Mouse (Mus musculus) lung, embryonic 15.5 days (tissue): ENCODE measurements around the gene Slc30a9. TPM values are rescaled to one million over a fixed set of nuclear protein-coding genes. Genes with fewer than 3 reads are reported as not detected.

Experiments used
- ATAC-seq: fragments of 200-750 bp; cut with Nextera tagmentation; 2 replicates; pipeline ENCODE4 v1.8.0; 2017; ENCODE audit warnings: moderate number of reproducible peaks, borderline replicate concordance; ENCODE audit not compliant: low FRiP score, low TSS enrichment; ENCODE audit errors: extremely low read depth
- H3K27ac ChIP-seq: fragments of 300-500 bp; sonication (generic); 2 replicates; pipeline ENCODE4 v1.5.1; 2015; ENCODE audit warnings: moderate library complexity, mild to moderate bottlenecking, inconsistent platforms
- H3K27me3 ChIP-seq: fragments of 300-500 bp; sonication (generic); 2 replicates; pipeline ENCODE4 v1.6.1; 2015; ENCODE audit warnings: inconsistent platforms
- H3K36me3 ChIP-seq: fragments of 300-500 bp; sonication (generic); 2 replicates; pipeline ENCODE4 v1.6.1; 2015; ENCODE audit warnings: inconsistent platforms
- H3K4me1 ChIP-seq: fragments of 300-500 bp; sonication (generic); 2 replicates; pipeline ENCODE4 v1.6.1; 2015; ENCODE audit warnings: inconsistent platforms
- H3K4me2 ChIP-seq: fragments of 300-500 bp; sonication (generic); 2 replicates; pipeline ENCODE4 v1.6.1; 2015; ENCODE audit warnings: inconsistent platforms, mild to moderate bottlenecking, moderate library complexity
- H3K4me3 ChIP-seq: fragments of 300-500 bp; sonication (generic); 2 replicates; pipeline ENCODE4 v1.5.1; 2015; ENCODE audit warnings: mild to moderate bottlenecking, inconsistent platforms
- H3K9ac ChIP-seq: fragments of 300-500 bp; sonication (generic); 2 replicates; pipeline ENCODE4 v1.6.1; 2015; ENCODE audit warnings: inconsistent platforms
- H3K9me3 ChIP-seq: fragments of 300-500 bp; sonication (generic); 2 replicates; pipeline ENCODE4 v1.6.1; 2016; ENCODE audit warnings: inconsistent platforms
- WGBS: fragments of 180-500 bp; shearing (Covaris S2); methylation state at CpG from one replicate; pipeline ENCODE4 v1.1.7; 2015; 5-methylcytosine and 5-hydroxymethylcytosine counted together
- polyA plus RNA-seq: library from polyadenylated mRNA; unstranded; fragments of >200 nt; fragmentation: Nextera tagmentation; extraction: Ambion mirVana; gene quantifications from 2 replicates; pipeline ENCODE4 v1.2.1, GENCODE M21; 2015

The Slc30a9 gene
- polyA plus RNA-seq, 1 experiment from 2014 or later: 81.1 TPM

DNA sequence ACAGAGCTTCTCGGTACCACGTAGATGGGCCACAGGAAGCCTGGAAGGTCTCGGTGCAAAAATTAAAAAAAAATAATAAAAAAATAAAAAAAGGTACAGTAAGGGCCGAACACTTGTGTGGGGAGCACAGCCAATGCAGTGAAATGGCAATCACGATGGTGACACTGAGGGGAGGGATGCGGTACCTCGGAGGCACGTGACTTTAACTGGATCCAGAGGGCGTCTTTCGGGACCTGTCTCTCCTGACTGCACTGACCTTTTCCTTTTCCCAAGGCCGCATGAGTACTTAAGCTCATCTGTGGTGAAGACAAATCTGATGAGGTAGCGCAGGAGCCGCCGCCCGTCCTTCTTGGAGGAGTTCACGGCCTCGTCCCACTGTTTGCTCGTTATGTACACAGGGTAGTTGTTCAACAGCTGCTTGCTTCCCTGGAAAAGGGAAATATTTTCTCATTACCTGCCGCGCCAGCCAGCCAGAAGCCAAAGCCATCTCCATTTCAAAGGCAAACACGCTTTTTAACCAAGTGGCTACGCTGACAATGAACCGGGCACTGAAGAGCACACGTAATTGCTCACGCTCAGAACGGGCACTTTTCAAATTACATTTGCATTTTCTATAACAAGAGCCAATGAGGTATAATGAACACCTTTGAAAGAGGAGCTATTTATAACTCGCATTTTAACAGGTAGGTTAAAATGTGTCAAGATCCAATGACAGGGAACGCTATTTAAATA is 93.3 kb downstream of the Slc30a9 start:
- Histone ChIP-seq H3K4me3 (no peak overlapping the region), H3K4me1 (no peaks in the 10 kb centered on the region), H3K9ac (no peak overlapping the region), H3K4me2 (no peak overlapping the region), H3K36me3 (no peaks in the 10 kb centered on the region; the same call in none of the 2 replicates), H3K9me3 (no peaks in the 10 kb centered on the region), H3K27ac (no peak overlapping the region), H3K27me3 (no peaks in the 10 kb centered on the region)
- WGBS: 84% methylated on average over 28 of the region's 28 CpGs
- no peak for ATAC-seq

- H3K9ac ChIP-seq: no peak overlapping the region
- no peak overlapping the region for H3K4me2 ChIP-seq
- H3K27ac ChIP-seq: no peak overlapping the region
- ATAC-seq: no peak
- H3K4me3 ChIP-seq: no peak overlapping the region
- H3K36me3 ChIP-seq: no peaks in the 10 kb centered on the region; the same call in none of the 2 replicates
- no peaks in the 10 kb centered on the region for H3K4me1 ChIP-seq
- H3K9me3 ChIP-seq: no peaks in the 10 kb centered on the region
- H3K27me3 ChIP-seq: no peaks in the 10 kb centered on the region
- 76% methylated on average over 12 of the region's 12 CpGs for WGBS
These were observed 94.1 kb downstream of the Slc30a9 start for GRCm38 (mm10) chr5:67400608-67401480.

DNA sequence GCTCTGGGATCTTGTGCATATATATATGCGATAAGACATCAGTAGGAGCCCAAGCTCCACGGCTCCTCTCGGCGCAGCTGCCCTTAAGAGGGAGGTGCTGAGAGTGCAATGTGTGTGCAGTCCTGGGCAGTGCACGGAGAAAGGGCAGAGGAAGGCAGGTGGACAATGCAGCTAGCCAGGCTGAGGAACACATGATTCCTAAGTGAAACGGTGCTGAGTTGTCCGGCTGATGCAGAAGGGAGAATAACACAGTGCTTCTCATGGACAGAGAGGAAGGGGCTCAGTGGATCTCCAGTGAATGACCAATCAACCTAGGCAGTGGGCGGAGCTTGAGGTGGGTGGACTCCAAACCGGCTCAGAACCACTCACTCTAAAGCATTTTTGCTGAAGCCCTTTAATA is 94.9 kb downstream of the Slc30a9 start:
- ATAC-seq: no peak
- WGBS: 66% methylated on average over 9 of the region's 9 CpGs
- Histone ChIP-seq H3K27me3 (no peaks in the 10 kb centered on the region), H3K4me2 (no peak overlapping the region), H3K27ac (no peak overlapping the region), H3K9me3 (no peaks in the 10 kb centered on the region), H3K4me1 (no peaks in the 10 kb centered on the region), H3K9ac (no peak overlapping the region), H3K4me3 (no peak overlapping the region), H3K36me3 (no peaks in the 10 kb centered on the region; the same call in none of the 2 replicates)

DNA sequence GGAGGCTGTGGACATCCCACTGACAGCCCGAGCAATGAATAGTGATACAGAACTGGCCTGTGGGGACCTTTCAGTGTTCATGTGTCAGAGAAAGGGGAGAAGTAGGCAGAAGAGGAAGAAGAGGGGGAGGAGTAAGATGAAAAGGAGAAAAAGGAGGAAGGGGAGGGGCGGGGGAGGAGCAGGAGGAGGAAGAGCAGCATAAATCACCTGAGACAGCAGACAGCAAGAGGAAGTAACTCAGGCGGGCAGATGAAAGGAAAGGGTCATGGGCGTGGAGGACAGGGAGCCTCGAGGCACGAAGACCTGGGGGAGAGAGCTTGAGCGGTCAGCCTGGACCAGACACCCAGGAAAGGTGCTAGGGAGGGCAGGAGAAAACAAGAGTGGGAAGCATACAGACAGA is 97.6 kb downstream of the Slc30a9 start:
- no peak overlapping the region for H3K4me3 ChIP-seq
- no peak overlapping the region for H3K9ac ChIP-seq
- no peak for ATAC-seq
- H3K4me2 ChIP-seq: no peak overlapping the region
- no peaks in the 10 kb centered on the region for H3K9me3 ChIP-seq
- H3K36me3 ChIP-seq: no peaks in the 10 kb centered on the region; the same call in 1 of the 2 replicates
- H3K27me3 ChIP-seq: no peaks in the 10 kb centered on the region
- 40% methylated on average over 7 of the region's 7 CpGs for WGBS
- no peak overlapping the region for H3K27ac ChIP-seq
- H3K4me1 ChIP-seq: peaks cover 5% of the 10 kb centered on the region

DNA sequence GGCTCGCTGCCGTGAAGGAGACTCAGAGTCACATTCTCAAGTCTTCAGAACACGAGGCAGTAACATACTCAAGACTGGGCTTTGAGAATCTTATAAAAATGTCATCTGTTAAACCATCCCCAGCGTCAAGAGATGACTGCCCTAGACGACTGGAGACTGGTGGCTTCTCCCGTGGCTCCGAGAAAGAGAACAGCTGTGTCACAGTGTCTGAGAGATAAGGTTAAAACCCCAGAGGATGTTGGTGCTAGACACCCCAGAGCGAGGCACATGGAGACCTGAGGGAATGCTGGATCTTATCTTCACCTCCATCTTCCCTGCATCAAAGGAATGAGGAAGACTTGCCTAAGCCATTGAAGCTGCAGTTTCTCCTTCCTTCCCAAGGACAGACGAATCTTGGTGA is 98.2 kb downstream of the Slc30a9 start:
- H3K9me3 ChIP-seq: no peaks in the 10 kb centered on the region
- H3K4me2 ChIP-seq: no peak overlapping the region
- WGBS: 64% methylated on average over 9 of the region's 9 CpGs
- no peaks in the 10 kb centered on the region; the same call in 1 of the 2 replicates for H3K36me3 ChIP-seq
- peaks cover 10% of the 10 kb centered on the region for H3K4me1 ChIP-seq
- no peak overlapping the region for H3K9ac ChIP-seq
- H3K4me3 ChIP-seq: no peak overlapping the region
- no peak overlapping the region for H3K27ac ChIP-seq
- H3K27me3 ChIP-seq: no peaks in the 10 kb centered on the region
- no peak for ATAC-seq

Other genes with a start within 250 kb of the Slc30a9 start
- 0.74 and 1.5 TPM in 2 replicates for gene Phox2b, start 207.7 kb upstream of the Slc30a9 start, polyA plus RNA-seq
- gene Tmem33, start 46.4 kb upstream of the Slc30a9 start, polyA plus RNA-seq: 80.9 and 83.8 TPM in 2 replicates
- 6.6 and 7.4 TPM in 2 replicates for gene Bend4, start 121.4 kb downstream of the Slc30a9 start, polyA plus RNA-seq